Mouse (Mus musculus) gastrocnemius, adult 8-10 months (tissue): Measurements from ENCODE around the gene Rab42. TPM values are rescaled to one million over a fixed set of nuclear protein-coding genes. Genes with fewer than 3 reads are reported as not detected.
"Not testable (repeated sequence)": the region's sequence is repeated elsewhere in the genome, so short reads cannot be mapped to it uniquely, and the experiment has no call there.

Source experiments
- DNase-seq, 2 experiments: peaks; one replicate each; pipeline ENCODE4 v3.0.0; 2022; ENCODE audit warnings: low spot score in 2 of 2
- total RNA-seq, 4 experiments: library from RNA; stranded (reverse); gene quantifications; 2 replicates each; pipeline ENCODE4 v1.2.4; 2022

The Rab42 gene
- total RNA-seq, 4 experiments from 2014 or later: 0.58 to 1.5 TPM; not detected in 2

- no peak for DNase-seq
Measured at GRCm38 (mm10) chr4:132312627-132313026, 9.4 kb upstream of the Rab42 start.

DNA sequence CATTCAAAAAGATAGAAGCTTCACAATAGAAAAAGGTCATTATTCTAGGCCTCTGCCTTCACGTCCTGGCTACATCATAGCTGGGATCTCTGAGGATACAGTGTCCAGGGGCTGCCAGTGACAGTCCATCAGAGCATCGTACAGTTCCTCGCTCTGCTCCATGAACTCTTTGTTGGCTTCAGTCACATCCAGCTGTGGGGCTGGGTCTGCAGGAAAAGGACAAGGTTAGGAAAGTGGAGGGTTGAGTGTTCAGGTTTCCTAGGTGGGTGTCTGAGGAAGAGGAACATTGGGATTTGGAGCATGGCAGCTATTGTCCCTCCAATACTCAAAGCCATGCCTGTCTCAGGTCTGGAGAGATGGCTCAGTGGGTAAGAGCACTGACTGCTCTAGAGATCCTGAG lies 8.6 kb upstream of the Rab42 start:
- DNase-seq: no peak

GRCm38 (mm10) chr4:132311209-132311608 lies 8.0 kb upstream of the Rab42 start:
- no peak for DNase-seq

DNA sequence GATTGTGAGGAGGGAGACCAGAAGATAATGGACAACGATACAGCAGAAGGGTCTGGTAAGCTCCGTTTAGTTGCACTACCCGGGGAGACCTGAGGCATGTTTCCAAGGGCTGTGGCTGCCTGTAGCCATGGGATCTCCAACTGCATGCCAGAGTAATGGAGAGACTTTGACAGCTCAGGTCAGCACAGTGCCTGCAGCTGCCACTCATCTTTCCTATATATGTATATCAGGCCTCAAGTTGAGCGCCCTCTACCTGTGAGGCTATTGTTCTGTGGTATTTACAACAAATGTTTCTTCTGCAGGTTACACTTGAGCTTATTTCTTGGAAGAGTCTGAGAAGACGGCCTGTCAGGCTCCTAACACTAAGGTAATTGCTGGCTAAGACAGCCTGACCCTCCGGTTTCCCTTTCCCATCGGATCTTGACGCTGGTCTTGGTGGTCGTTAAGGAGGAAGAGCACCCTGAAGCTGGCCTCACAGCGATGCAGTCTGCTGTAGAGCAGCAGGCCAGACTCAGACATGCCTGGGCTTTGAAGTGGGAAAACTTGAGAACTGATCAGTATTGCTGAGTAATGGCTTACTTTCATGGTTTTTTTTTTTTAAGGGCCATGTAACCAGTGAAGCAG lies 6.8 kb upstream of the Rab42 start:
- DNase-seq: peak; percentile 44 to 48

GRCm38 (mm10) chr4:132309140-132309848 lies 6.1 kb upstream of the Rab42 start:
- no peak for DNase-seq

DNA sequence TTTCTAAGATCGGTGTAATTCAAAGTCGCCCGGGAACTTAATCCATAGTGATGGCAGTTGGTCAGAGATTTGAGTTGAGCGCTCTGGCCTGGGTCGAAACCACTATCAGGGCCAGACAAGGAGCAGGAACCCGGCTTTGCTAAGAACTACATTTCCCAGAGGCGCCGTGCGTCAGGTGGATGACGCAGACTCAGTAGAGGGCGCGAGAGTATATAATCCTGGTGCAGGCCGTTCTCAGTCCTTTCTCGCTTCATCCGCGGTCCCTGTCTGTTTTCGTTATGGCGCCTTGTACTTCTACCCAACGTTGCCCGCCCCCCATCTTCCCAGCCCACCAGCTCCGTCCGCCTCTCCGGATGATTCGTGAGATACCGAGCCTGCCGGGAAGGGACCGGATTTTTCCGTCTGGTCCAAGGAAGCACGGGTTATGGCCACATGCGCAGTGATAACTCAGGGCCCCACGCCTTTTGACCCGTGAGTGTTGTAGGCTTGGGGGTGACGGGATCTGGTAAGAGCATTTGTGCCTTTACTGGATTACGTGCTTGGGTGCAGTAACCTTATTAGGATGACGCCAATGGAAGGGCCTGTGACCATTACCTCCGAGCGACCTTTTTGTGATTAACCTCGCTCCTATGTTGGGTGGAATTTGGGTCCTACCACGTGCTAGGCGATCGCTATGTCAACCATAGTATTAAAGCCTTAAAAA lies 5.4 kb upstream of the Rab42 start:
- DNase-seq: peak; percentile 80 to 86

GRCm38 (mm10) chr4:132306004-132306403 lies 2.8 kb upstream of the Rab42 start:
- no peak for DNase-seq

- no peak for DNase-seq
Measured at GRCm38 (mm10) chr4:132305276-132305675, 2.1 kb upstream of the Rab42 start.

DNA sequence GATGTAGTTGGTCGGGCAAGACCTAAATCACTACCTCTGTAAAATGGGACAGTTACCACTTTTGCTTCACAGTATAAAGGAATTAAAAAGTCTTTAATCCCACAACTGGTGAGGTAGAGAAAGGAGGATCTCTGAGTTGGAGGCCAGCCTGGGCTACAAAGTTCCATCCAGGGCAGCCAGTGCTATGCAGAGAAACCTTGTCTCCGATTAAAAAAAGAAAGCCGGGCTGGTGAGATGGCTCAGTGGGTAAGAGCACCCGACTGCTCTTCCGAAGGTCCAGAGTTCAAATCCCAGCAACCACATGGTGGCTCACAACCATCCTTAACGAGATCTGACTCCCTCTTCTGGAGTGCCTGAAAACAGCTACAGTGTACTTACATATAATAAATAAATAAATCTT lies 299 bp upstream of the Rab42 start:
- not testable (repeated sequence) for DNase-seq

- no peak for DNase-seq
Measured at GRCm38 (mm10) chr4:132301965-132302938, 933 bp downstream of the Rab42 start.

GRCm38 (mm10) chr4:132301486-132301885 lies 1.7 kb downstream of the Rab42 start:
- DNase-seq: no peak

DNA sequence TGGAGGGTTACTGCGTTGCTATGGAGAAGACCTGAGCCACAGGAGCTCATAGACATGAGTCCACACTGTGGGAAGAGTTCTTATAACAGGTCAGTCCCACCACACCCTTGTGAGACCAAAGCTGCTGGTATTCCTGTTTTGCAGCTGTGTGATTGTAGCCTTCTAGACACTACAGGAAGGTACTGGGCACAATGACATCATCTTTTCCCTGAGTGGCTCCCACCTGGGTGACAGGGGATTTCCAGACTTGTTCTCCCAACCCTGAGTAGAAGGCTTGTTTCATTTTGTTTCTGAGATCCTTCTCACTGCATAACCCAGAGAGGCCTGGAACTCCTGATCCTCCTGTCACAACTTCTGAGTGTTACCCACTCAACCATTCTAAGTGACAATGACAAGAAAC lies 3.3 kb downstream of the Rab42 start:
- DNase-seq: no peak

DNA sequence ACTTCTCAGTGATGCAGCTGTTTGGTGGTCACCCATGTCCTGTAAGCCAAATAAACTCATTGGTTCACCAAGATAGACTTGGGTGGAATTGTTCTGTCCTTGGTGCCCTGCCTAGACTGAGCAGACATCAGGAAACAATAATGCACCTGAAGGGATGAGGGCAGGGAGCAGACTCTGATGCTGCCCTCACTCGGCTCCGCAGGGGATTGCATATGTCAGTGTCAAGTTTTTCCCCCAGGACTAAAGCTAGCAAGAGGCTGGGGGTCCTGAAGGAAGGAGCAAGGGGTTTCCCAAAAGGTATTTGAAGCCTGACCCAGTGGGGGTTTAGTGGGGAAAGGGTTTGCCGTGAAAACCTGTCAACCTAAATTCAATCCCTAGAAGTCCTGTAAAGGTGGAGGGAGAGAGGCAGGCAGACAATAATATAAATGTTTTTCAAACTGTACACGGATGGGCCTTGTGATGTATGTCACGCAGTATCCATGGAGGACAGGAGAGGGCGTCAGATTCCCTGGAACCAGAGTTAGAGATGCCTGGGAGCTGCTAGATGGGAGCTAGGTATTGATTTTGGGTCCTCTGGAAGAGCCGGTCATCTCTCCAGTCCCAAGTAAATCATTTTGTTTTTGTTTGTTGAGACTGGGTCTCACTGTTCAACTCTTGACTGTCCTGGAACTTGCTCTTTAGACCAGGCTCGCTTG lies 7.3 kb downstream of the Rab42 start:
- no peak for DNase-seq

DNA sequence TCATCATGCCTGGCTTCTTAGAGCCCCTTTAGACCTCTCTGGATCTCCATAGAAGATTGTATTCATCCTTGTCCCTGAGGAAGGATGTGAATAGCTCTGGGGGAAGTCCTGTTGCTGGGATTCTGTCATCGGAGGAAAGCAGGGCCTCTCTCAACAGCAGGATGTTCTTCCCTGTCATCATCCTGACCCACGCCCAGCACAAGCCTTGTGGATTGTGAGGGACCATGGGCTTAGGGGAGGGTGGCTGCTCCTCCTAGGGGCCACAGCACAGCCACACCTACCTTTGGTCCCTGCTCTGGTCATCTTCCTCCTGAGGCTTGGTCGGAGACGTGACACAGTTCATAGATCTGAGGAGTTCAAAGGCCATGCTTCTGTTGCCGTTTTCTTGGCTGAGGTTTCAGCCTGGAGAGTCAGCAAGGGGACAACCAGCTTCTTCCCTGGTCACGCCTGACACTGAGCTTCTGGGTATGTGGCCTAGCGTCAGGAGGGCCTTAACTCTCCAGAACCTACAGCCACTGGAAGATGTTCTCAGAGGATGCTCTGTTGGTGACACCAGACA lies 9.4 kb downstream of the Rab42 start:
- no peak for DNase-seq

DNA sequence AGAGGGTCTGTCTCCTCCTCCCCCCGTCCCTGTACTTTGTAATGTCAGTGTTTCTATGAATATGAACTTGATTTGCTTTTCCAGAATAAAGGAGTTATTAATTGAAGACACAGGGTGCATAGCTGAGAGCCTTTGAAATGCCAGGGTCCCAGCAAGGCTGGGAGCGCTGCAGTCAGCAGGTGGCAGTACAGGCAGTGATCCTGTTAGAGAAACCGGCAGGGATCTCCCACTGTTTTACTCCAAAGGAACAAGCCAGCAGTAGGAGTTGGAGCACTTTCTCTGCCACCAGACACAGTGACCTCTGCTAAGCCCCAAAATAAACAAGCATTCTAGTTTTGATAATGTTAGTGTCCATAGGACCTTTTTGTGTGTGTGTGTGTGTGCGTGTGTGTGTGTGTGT lies 10.2 kb downstream of the Rab42 start:
- DNase-seq: no peak

DNA sequence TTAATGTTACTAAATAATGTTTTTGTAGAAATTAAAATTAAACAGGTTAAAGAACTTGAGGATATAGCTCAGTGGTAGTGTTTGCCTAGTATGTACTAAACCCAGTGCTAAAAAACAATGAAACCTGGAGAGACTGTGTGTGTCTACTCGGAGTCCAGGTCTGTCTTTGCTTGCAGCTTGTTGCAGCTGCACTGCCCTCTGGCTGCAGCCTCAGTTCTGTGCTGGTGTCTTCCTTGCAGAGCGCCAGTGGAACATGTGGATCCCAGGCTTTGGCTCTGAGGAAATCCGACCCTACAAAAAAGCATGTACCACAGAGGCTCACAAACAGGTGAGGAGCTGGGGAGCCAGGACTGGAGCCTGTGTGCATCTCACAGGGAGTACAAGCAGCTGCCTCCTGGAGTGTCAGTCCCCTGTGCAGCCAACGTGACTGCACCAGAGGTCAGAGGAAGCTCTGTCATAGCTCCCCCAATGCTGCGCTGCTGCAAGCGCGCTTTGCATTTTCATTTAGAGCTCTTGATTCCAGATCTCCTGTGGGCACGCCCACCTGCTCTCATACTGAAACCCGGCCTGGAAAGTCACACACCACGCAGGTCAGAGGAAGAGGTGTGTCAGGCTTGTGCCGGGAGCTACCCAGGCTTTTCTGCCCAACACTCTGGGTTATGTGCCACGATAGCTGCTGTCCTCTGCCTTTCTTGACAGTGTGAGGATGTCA lies 11.4 kb downstream of the Rab42 start:
- DNase-seq: no peak

- DNase-seq: no peak
Measured at GRCm38 (mm10) chr4:132291056-132291455, 12.1 kb downstream of the Rab42 start.

DNA sequence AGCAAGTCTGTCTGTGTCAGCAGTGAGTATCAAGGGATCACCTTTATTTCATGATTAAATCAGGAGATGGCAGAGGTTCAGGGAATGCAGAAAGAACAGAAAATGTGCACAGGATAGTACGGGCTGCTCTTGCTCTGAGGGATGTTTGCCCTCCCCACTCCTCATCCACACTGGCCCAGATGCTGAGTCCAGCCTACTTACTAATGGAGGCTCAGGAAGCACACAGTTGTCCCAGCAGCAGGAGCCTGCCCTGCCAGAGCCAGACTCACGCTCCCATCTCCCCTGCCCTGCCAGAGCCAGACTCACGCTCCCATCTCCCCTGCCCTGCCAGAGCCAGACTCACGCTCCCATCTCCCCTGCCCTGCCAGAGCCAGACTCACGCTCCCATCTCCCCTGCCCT lies 14.3 kb downstream of the Rab42 start:
- DNase-seq: not testable (repeated sequence)

DNA sequence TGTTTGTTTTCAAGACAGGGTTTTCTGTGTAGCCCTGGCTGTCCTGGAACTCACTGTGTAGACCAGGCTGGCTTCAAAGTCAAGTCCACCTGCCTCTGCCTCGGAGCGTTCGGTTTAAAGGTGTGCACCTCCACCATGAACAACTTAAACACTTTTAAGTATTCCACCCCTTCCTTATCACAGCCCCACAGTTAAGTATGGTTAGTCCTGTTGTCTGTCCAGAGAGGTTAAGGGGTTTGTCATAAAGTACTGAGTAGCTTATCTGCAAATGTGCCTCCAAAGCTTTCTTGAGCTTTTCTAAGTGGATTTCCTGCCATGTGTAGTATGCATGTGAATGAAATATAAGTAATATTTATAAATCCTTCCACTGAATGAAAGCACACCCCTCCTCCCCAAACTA lies 27.2 kb downstream of the Rab42 start:
- no peak for DNase-seq
